Mouse (Mus musculus) gastrocnemius, adult 18-20 months (tissue): Measurements from ENCODE around the gene Hmox1. TPM values are rescaled to one million over a fixed set of nuclear protein-coding genes. Genes with fewer than 3 reads are reported as not detected.

ENCODE experiments used
- DNase-seq: peaks from one replicate; pipeline ENCODE4 v3.0.0; 2021; ENCODE audit warnings: low spot score
- long read RNA-seq, 2 experiments: library from polyadenylated mRNA; stranded (forward); transcript quantifications; one replicate each; pipeline ENCODE4 v2.0.0; 2021
- total RNA-seq, 2 experiments: library from RNA; stranded (reverse); gene quantifications; 2 replicates each; pipeline ENCODE4 v1.2.3; 2021

The Hmox1 gene
- 1 to 10 TPM; 5.0 to 5.3 TPM for total RNA-seq
- long read RNA-seq, experiment 1, partial matches to known transcripts = 0 of 1 reads
- long read RNA-seq, experiment 1, other reads (novel, unspliced or antisense) = 1 of 1 reads
- long read RNA-seq, experiment 2, partial matches to known transcripts = 0 of 1 reads
- long read RNA-seq, experiment 2, other reads (novel, unspliced or antisense) = 0 of 1 reads

- DNase-seq = peak; percentile 94
Measured at GRCm38 (mm10) chr8:75093399-75094156, at the start of gene Hmox1. Gene Hmox1, plus strand, starts transcription at chr8:75093621.

GRCm38 (mm10) chr8:75046303-75046702 lies 47.1 kb upstream of the Hmox1 start:
- peak; percentile 62 for DNase-seq

- DNase-seq = no peak
Measured at GRCm38 (mm10) chr8:75047784-75048183, 45.6 kb upstream of the Hmox1 start.

DNA sequence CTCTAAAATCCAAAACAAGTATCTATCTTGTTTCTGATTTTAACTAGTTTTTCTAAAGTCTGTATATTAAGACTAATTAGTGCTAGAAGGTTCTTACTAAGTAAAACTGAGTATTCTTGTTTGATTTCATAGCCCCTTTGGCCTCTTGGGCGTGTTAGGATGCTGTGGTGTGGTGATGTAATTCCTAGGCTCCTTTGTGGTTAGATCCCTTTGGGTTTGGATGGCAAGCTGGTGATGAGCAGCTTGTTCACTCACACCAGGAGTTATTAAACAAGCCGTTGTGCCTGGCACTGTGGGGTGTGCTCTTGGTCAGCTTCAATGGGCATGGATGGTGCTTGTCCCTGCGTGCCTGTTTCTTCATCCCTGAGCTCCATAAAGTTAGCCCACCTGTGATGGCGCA lies 40.1 kb upstream of the Hmox1 start:
- no peak for DNase-seq

DNA sequence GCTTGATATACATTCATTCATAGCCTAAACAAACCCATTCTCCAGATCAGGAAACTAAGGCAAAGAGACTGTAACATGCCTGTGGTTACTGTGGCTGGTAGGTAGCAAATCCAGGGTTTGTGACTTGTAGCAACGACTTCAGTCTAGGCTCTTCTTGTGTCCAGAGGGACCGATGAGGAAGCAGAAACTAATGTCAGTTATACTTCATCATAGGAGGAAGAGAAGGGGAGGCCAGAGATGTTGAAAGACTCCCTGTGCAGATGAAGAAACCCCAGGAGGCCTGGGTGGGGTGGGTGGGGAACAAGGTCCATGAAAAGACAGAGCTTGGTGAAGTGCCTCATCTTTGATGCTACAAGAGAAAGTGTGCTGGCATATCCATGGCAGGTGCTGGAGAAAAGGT lies 37.7 kb upstream of the Hmox1 start:
- no peak for DNase-seq

DNA sequence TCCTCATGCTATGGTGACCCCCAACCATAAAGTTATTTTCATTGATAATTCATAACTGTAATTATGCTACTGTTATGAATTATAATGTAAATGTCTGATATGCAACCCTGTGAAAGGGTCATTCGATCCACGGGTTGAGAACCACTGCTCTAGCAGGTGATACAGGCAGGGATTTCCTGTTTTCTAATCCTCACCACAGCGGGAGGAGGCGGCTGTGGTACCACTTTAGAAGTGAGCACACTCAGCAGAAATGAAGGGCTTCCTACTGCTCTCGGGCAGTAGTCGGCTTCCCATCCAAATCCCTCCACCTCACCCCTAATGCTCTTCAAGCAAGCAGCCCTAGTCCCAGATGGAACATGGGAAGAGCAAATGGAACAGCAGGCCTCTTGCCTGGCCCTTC lies 33.4 kb upstream of the Hmox1 start:
- DNase-seq = no peak

DNA sequence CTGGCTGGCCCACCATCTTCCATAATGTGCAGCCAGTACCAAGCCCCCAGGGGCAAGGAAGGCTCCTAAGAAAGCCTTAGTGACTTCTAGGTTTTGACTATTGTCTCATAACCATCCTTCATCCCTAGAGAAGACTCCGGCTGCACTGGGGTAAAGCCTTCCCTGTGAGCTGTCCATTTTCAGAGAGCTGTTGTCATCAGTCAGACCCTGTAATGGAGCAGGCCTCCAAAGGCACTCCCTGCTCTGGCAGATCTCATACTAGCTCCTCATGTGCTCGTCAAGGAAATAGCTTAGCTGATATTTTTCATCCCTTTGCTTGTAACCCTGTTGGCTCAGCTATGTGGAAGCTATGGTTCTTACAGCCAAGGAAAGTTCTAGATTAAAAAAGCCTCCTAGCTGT lies 32.6 kb upstream of the Hmox1 start:
- no peak for DNase-seq

GRCm38 (mm10) chr8:75063290-75063689 lies 30.1 kb upstream of the Hmox1 start:
- peak; percentile 60 for DNase-seq

GRCm38 (mm10) chr8:75064790-75065189 lies 28.6 kb upstream of the Hmox1 start:
- DNase-seq = peak; percentile 52

DNA sequence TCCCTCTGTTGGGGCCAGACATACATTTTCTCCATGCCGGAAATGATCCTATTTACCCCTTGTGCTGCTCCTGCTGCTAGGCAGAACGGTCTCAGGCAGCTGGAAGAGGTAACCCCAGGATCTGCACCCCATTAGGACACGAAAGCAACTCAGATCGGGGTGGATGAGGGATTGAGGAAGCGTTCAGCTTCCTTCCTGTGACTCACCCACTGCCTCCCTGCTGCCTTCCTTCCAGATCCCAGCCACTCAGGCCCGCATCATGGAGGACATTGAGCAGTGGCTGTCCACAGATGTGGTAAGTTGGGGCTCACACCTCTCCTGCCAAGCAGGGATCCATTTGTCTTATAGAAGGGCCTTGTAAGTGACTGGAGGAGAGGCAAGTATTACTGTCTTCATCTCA lies 26.1 kb upstream of the Hmox1 start:
- DNase-seq = no peak

DNA sequence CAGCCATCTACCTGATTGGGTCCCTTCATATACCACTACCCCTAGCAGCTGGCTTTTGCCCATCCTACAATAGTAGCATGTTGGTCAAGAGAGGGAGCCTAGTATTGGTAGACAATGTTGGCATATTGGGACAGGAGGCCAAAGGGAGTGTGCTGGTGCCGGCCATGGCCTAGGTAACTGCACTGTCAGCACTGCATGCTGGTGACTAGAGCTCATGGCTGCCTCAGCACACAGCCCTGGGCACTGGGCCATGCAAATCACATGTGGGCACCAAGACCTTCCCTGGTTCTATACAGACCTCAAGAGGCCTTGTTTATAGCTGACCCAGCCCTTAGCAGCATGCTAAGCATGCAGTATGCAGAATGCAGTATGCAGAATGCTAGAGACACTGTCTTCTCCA lies 23.1 kb upstream of the Hmox1 start:
- no peak for DNase-seq

DNA sequence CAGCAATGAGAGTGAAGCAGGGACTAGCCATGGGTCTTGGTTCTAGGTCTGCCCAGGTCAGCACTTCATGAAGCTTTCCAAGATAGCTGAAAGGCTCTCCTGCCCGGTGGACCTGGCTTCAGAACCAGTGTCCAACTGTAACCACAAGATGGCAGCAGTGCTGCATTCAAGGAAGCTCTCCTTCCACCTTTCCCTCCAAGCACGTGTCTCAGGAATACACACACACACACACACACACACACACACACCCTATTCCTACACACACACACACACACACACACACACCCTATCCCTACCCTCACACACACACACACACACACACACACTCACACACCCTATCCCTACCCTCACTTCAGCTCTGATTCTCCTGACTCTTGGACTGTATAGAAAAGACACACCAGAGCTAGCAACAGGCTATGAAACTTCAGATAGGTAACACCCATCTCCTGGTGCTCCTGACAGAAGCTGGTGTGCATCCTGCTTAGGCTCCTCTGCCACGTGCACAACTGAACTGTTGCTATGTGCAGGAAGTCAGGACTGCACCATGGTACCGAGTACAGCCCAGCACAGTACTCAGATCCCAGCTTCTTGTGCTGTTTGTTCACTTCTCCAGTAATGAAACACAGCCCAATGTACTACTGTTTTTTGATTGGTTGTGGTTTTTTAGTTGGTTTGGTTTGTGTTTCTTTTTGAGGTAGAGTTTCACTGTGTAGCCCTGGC lies 21.6 kb upstream of the Hmox1 start:
- DNase-seq = peak; percentile 86

GRCm38 (mm10) chr8:75074876-75075275 lies 18.5 kb upstream of the Hmox1 start:
- DNase-seq = no peak

- no peak for DNase-seq
Measured at GRCm38 (mm10) chr8:75078215-75078614, 15.2 kb upstream of the Hmox1 start.

GRCm38 (mm10) chr8:75078851-75079250 lies 14.6 kb upstream of the Hmox1 start:
- no peak for DNase-seq

- DNase-seq = no peak
Measured at GRCm38 (mm10) chr8:75081364-75082040, 11.9 kb upstream of the Hmox1 start.

- no peak for DNase-seq
Measured at GRCm38 (mm10) chr8:75082181-75082805, 11.1 kb upstream of the Hmox1 start.

DNA sequence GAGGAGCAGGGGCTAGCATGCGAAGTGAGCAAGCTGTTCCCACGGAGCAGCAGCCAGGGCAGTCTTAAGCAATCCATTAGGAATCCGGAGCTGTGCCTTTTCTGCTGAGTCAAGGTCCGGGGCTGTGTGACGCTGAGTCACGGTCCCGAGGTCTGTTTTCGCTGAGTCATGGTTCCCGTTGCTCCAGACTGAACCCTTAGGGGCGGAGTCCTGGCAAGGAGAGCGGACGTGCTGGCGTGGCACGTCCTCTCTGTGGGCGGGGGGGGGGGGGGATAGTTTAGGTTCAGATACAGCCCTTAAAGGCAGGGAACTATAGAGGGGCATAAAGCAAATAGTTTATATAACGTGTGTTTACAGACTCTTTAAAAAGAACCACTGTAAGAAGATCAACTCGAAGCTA lies 9.6 kb upstream of the Hmox1 start:
- peak; percentile 97 for DNase-seq

GRCm38 (mm10) chr8:75084382-75085064 lies 8.9 kb upstream of the Hmox1 start:
- no peak for DNase-seq

GRCm38 (mm10) chr8:75086002-75086401 lies 7.4 kb upstream of the Hmox1 start:
- no peak for DNase-seq

DNA sequence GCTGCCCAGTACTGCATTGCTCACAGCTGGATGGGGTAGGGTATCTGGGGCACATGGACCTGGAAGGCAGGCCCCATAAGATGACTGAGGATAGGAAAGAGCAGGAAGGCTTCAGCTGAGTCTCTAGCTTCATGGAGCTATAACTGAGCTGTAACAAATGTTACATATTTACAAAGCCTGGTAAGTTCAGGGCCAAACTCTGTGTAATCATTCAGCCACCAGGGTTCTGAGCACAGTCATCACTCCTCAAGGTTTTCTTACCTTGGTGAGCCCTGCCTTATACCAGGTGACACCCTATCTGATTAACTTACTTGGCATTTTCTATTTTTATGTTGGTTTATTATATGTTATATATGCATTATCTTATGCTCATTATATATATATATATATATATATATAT lies 6.3 kb upstream of the Hmox1 start:
- DNase-seq = no peak
